Mouse (Mus musculus): ENCODE measurements around the gene Enox2. TPM values are rescaled to one million over a fixed set of nuclear protein-coding genes. Genes with fewer than 3 reads are reported as not detected.

Gene Enox2
- polyA plus RNA-seq (2016; fragmentation: Nextera tagmentation; extraction: Ambion mirVana): 11.7 and 12.7 TPM in 2 replicates

DNA sequence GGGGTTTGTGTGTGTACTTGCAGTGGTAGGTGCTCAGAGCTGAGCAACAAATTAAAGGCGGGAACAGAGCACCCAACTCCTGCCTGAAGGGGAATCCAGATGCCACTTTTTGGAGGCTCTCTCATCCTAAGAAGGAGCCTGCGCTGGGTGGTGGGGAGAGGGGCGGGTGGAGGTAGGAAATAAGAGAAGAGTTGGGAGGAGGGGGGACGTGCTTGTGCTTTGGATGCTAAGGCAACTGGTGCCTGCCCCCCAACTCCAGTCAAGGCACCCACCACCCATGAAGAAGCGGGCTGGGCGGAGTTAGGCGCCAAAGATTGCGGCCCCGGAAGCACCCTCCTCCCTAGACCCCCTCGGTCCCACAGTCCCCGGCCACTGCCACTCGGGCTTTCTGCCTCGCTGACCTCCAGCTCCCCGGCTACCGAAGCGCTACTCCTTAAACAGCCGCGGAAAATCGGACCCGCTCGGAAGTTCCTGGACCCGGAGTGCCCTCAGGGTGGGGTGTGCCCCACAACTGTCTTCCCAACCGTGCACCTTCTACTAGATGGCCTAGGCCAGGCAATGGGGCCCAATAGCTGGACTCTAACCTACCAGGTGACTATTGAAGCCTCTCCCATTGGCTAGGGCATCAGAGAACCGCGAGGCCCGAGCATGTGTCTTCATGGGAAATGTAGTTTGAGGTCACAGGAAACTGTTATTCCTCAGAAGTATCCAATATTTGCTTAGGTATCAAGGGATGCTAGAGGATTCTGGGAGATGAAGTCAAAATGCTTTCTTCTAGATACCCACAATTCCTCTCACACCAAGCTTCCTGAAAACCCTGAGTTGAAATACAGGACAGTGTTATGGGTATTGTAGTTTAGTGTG, at the start of gene Enox2:
TSS of gene Enox2 (minus strand) at position 560 of the 864 bp plus-strand sequence.
- no peaks in the 10 kb centered on the region for H3K9me3 ChIP-seq (replicated peaks)
- peak within 1 kb of the TSS; percentile 55; the same call in 1 of the 2 replicates for H3K27ac ChIP-seq
- 27% methylated on average over 22 of the region's 26 CpGs for WGBS
- H3K4me3 ChIP-seq: peak within 1 kb of the TSS; percentile 48
- no peaks in the 10 kb centered on the region for H3K36me3 ChIP-seq
- peak within 1 kb of the TSS; percentile 51 for H3K4me2 ChIP-seq (replicated peaks)
- no peaks in the 10 kb centered on the region for H3K4me1 ChIP-seq
- no peaks in the 10 kb centered on the region for H3K27me3 ChIP-seq
- ATAC-seq (ENCODE audit: low FRiP score): peak; percentile 100
- peak within 1 kb of the TSS; percentile 59 for H3K9ac ChIP-seq

DNA sequence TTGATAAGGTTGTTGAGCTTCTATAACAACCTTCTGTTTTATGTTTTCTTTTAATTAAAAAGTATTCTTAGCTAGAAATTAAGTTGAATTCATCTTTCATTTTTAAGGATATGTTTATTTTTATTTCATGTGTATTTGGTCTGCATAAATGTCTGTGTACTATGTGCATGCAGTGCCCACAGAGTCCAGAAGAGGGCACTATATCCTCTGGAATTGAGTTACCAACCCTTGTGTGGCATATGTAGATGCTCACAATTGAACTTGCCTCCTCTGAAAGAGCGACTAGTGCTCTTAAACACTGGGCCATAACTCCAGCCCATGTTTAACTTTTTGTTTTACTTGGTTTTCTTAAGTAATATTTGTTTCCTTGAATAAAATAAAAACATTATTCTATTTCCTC, 21.4 kb upstream of the Enox2 start:
- no peaks in the 10 kb centered on the region for H3K9me3 ChIP-seq (replicated peaks)
- ATAC-seq (ENCODE audit: low FRiP score): no peak
- H3K4me3 ChIP-seq: no peak overlapping the region
- no peak overlapping the region for H3K9ac ChIP-seq
- no peaks in the 10 kb centered on the region for H3K36me3 ChIP-seq
- H3K27ac ChIP-seq: no peak overlapping the region
- WGBS: 44% methylated on average over 1 of the region's 1 CpGs
- H3K4me2 ChIP-seq (replicated peaks): no peak overlapping the region
- H3K27me3 ChIP-seq: no peaks in the 10 kb centered on the region
- no peaks in the 10 kb centered on the region for H3K4me1 ChIP-seq

DNA sequence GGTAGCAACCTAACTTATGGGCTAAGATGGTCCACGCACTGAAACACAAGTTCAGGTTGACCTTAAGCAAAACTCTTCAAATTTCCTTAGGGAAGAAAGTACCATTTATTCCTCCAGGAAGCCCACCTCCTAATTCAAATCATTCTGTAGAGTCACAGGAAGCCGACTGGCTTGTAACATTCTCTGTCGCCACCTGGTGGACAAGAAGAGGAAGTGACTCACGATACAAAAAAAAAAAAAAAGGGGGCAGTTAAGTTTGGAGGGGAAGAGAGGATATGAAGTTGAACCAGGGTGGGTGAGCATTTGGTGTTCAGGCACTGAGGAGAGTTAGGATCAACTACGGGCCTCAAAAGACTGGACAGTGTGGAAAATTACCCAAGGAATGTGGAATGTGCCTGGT, 18.6 kb upstream of the Enox2 start:
- no peaks in the 10 kb centered on the region for H3K27me3 ChIP-seq
- no peak for ATAC-seq (ENCODE audit: low FRiP score)
- 13% methylated on average over 5 of the region's 5 CpGs for WGBS
- H3K27ac ChIP-seq: no peak overlapping the region
- no peak overlapping the region for H3K4me2 ChIP-seq (replicated peaks)
- H3K4me3 ChIP-seq: no peak overlapping the region
- H3K36me3 ChIP-seq: no peaks in the 10 kb centered on the region
- no peaks in the 10 kb centered on the region for H3K9me3 ChIP-seq (replicated peaks)
- H3K9ac ChIP-seq: no peak overlapping the region
- H3K4me1 ChIP-seq: no peaks in the 10 kb centered on the region

DNA sequence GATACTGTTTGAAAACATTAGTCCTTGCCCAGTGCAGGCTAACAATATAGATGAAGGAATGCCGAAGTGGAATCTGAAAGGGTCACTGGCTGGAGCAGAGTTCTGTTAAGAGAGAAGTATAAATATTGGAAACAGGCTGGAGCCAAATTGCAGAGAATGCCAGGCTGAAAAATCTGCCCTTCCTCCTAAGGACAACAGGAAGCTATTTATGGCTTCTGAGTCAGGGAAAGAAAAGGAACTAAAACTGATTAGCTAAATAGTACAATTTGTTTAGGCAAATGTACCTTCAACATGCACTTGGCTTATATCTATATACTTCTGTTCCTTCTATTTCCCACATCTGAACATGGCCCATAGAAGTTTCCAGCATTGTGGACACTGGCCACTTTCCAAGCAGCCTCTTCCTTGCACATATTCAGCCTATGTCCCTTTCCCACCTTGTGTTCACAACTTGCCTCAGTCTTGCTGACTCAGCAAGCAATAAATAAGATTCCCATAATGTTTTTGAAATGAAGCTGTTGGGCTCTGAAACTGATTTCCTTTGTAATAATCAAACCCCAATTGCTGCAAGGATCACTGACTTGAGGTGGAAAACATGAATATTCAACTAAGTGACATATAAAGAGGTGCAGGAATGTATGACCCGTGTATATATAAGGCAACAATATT, 8.0 kb downstream of the Enox2 start:
- Histone ChIP-seq H3K4me1 (no peaks in the 10 kb centered on the region), H3K27ac (no peak overlapping the region), H3K9ac (no peak overlapping the region), H3K4me2 (replicated peaks) (no peak overlapping the region), H3K36me3 (no peaks in the 10 kb centered on the region), H3K4me3 (no peak overlapping the region), H3K27me3 (no peaks in the 10 kb centered on the region), H3K9me3 (replicated peaks) (no peaks in the 10 kb centered on the region)
- ATAC-seq (ENCODE audit: low FRiP score): no peak
- 83% methylated on average over 2 of the region's 2 CpGs for WGBS

DNA sequence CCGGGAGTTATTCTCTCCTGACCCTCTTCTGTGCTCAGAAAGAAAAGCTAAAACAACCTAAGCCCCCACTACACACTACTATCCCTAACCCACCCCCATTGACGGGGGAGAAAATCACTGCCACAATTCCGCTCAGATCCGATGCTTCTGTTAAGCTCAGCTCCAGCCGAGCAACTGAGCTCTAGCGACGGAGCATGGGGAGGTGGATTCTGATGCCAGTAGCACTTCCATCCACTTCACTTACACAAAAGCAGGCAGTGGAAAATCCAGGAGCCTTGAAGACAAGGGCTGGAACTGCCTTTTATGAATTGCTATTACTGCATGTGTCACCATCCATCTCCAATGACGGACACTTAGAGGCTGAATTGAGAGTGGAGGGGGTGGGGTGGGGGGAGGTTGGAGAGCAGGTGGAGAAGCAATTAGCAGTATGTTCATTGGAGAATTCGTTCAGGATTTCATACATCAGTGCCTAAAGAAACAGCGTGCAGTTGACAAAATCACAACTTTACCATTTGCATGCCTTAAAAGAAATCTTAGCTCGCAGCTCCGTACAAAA, 14.5 kb downstream of the Enox2 start:
- Histone ChIP-seq H3K36me3 (no peaks in the 10 kb centered on the region), H3K9me3 (replicated peaks) (no peaks in the 10 kb centered on the region), H3K9ac (0 out of 2 replicates have a peak overlapping the region, but pooled peaks have one; percentile 18), H3K4me2 (replicated peaks) (peak overlapping the region; percentile 29), H3K27me3 (no peaks in the 10 kb centered on the region), H3K4me1 (no peaks in the 10 kb centered on the region), H3K27ac (peak overlapping the region; percentile 52; the same call in 1 of the 2 replicates), H3K4me3 (peak overlapping the region; percentile 10; the same call in 1 of the 2 replicates)
- 38% methylated on average over 12 of the region's 12 CpGs for WGBS
- peak; percentile 66 for ATAC-seq (ENCODE audit: low FRiP score)

DNA sequence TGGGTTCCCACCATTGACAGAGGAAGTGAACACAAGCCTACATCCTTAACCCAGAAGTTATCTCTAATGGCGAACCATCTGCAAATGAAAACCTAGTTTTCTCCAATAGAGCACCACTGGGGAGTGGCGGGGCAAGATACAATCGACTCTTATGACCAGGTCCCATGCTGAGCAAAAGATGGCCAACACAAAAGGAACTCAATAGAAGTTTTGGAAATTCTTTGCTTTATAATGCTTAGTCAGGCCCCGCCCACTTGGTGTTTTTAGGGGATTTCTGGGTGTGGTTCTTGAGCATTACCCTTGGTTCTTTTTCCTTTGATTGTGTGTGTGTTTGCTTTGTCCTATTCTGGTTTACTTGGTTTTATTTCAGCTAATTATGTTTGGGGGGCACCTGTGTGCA, 37.2 kb downstream of the Enox2 start:
- no peaks in the 10 kb centered on the region for H3K4me1 ChIP-seq
- no peak overlapping the region for H3K27ac ChIP-seq
- no peaks in the 10 kb centered on the region for H3K36me3 ChIP-seq
- no peaks in the 10 kb centered on the region for H3K27me3 ChIP-seq
- no peak overlapping the region for H3K4me3 ChIP-seq
- ATAC-seq (ENCODE audit: low FRiP score): no peak
- H3K4me2 ChIP-seq (replicated peaks): no peak overlapping the region
- WGBS: 90% methylated on average over 4 of the region's 4 CpGs
- no peaks in the 10 kb centered on the region for H3K9me3 ChIP-seq (replicated peaks)
- no peak overlapping the region for H3K9ac ChIP-seq

DNA sequence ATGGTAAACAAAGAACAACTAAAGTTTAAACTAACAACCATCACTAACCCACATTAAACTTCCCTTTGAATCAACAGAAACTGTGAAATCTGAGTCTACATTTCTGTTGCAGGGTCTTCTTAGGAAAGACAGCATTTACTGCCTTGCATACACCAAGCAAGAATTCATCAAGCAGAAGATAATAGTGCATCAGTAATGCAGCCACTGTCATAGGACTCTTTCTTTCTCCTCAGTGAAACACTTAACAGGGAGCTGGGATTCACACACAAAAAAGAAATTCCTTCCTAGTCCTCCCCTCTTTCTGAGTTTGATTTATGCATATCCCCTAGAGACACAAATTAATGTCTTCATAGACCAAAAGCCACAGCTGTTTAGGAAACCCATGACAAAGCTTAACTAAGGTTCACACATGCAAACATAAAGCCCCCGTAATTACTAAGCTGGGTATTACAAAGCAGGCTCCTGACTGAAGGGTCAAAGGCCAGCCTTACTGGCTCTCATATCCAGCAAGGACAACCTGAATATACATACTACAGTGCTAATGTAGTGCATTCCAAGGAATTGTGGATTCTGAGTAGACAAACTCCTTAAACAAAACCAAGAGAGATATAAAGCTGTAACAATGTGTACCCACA, 62.1 kb downstream of the Enox2 start:
- H3K36me3 ChIP-seq: no peaks in the 10 kb centered on the region
- no peaks in the 10 kb centered on the region for H3K9me3 ChIP-seq (replicated peaks)
- H3K27me3 ChIP-seq: no peaks in the 10 kb centered on the region
- no peak overlapping the region for H3K4me3 ChIP-seq
- H3K27ac ChIP-seq: no peak overlapping the region
- 36% methylated on average over 1 of the region's 1 CpGs for whole genome bisulfite sequencing
- ATAC-seq (ENCODE audit: low FRiP score): peak; percentile 16
- no peak overlapping the region for H3K4me2 ChIP-seq (replicated peaks)
- no peak overlapping the region for H3K9ac ChIP-seq
- no peaks in the 10 kb centered on the region for H3K4me1 ChIP-seq

DNA sequence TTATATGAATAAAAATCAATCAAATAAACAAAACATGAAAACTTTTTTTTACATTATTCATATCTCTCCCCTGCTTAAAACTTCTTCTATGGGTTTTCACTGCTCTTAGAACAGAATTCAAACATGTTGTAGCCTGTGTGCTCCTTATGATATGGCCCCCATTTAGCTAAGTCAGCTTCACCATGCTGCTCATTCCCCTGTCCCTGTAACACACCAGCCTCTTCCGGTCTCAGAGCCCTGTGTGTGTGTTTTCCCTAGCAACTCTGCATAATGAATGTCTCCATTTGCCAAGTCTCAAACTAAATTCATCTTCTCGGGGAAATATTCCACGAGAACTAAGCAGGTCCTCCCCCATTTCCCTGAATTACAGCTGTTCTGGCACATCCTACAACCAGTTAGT, 71.6 kb downstream of the Enox2 start:
- no peak overlapping the region for H3K4me2 ChIP-seq (replicated peaks)
- no peak overlapping the region for H3K4me3 ChIP-seq
- H3K36me3 ChIP-seq: no peaks in the 10 kb centered on the region
- no peaks in the 10 kb centered on the region for H3K27me3 ChIP-seq
- ATAC-seq (ENCODE audit: low FRiP score): no peak
- H3K9ac ChIP-seq: no peak overlapping the region
- H3K9me3 ChIP-seq (replicated peaks): no peaks in the 10 kb centered on the region
- 78% methylated on average over 3 of the region's 3 CpGs for WGBS
- H3K4me1 ChIP-seq: no peaks in the 10 kb centered on the region
- H3K27ac ChIP-seq: no peak overlapping the region

DNA sequence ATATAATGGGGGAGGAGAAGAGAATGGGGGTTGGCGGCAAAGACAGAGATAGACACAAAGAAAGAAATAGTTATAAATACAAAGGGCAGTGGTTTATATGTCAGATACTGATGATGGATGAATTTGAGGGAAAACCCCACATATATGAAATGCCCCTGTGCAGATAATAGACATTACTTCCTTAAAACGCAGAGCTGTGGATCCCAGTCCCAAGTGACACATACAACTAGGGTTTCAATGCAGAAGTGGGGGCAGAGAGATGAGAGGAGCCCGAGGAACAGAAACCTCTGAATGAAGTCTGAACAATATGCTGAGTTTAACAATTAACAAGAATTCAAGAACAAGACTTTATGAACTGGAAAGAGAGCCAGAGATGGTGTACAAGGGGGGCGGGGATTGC, 91.7 kb downstream of the Enox2 start:
- H3K9ac ChIP-seq: no peak overlapping the region
- WGBS: 60% methylated on average over 4 of the region's 4 CpGs

DNA sequence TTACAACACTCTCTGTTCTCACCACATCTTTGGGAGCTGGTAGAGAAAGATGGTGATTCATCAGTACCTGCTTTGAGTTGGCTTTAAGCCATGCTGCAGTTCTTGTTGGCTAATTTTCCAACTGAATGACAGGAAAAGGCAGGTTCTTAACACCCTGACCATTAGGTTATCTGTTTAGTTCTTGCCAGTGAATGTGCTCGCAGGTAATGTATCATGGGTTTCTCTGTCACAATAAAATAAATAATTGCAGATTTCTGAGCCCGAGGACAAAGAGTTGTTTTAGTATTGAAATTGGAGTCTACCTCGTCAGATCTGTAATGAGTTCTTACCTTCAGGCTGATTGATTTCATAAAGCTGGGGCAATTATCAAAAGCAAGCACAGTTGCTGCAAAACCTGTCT, 106.9 kb downstream of the Enox2 start:
- no peak overlapping the region for H3K27ac ChIP-seq
- H3K9me3 ChIP-seq (replicated peaks): no peaks in the 10 kb centered on the region
- no peak overlapping the region for H3K9ac ChIP-seq
- no peaks in the 10 kb centered on the region for H3K4me1 ChIP-seq
- no peaks in the 10 kb centered on the region for H3K36me3 ChIP-seq
- 71% methylated on average over 3 of the region's 3 CpGs for WGBS
- H3K4me3 ChIP-seq: no peak overlapping the region
- H3K4me2 ChIP-seq (replicated peaks): no peak overlapping the region
- no peak for ATAC-seq (ENCODE audit: low FRiP score)
- no peaks in the 10 kb centered on the region for H3K27me3 ChIP-seq

More for the DNA sequence above, 91.7 kb downstream of the Enox2 start:
- no peak overlapping the region for H3K27ac ChIP-seq
- no peaks in the 10 kb centered on the region for H3K27me3 ChIP-seq
- no peak for ATAC-seq (ENCODE audit: low FRiP score)
- H3K4me1 ChIP-seq: no peaks in the 10 kb centered on the region
- H3K4me2 ChIP-seq (replicated peaks): no peak overlapping the region
- no peaks in the 10 kb centered on the region for H3K36me3 ChIP-seq
- no peak overlapping the region for H3K4me3 ChIP-seq
- no peaks in the 10 kb centered on the region for H3K9me3 ChIP-seq (replicated peaks)

DNA sequence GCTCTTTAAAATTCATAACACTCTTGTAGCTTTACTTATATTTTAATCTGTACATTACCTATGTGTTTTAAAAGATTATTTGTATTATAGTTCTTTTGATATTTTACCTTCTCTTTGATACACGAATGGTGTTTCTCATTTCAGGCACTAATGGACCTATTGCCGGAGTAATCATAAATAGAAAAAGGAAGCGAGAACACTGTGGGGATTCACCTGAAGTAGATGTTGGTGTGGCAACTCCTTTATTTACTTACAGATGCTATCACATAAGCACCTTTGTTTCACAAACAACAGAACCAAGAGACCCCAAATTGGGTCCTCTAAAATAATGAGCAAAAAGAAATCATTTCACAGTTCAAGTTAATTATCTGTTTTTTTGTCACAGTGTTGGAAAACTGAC, 109.4 kb downstream of the Enox2 start:
- 87% methylated on average over 3 of the region's 3 CpGs for WGBS
- ATAC-seq (ENCODE audit: low FRiP score): no peak

DNA sequence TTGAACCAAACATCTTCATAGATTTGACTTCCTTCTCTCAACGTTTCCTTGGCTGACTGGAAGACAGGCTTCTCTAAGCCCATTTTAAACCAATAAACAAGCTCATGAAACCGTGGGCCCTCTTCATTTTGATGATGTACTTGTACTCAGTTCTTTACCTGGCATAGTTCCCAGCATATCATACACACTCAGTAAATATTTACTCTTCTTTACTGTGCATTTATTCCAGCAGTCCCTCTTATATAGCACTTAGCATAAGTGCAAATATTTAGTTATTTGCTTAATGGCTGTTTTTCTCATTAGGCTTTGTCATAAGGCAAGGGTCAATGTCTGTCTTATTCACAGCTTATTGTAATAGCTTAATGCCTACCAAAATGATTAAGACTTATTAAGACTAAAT, 133.8 kb downstream of the Enox2 start:
- H3K4me1 ChIP-seq: no peaks in the 10 kb centered on the region
- no peaks in the 10 kb centered on the region for H3K36me3 ChIP-seq
- no peak overlapping the region for H3K27ac ChIP-seq
- no peak for ATAC-seq (ENCODE audit: low FRiP score)
- H3K4me3 ChIP-seq: no peak overlapping the region
- no peak overlapping the region for H3K9ac ChIP-seq
- 60% methylated on average over 2 of the region's 2 CpGs for WGBS
- no peak overlapping the region for H3K4me2 ChIP-seq (replicated peaks)
- no peaks in the 10 kb centered on the region for H3K27me3 ChIP-seq
- no peaks in the 10 kb centered on the region for H3K9me3 ChIP-seq (replicated peaks)

More for the DNA sequence above, 109.4 kb downstream of the Enox2 start:
- Histone ChIP-seq H3K27ac (no peak overlapping the region), H3K4me2 (replicated peaks) (no peak overlapping the region), H3K27me3 (no peaks in the 10 kb centered on the region), H3K4me1 (no peaks in the 10 kb centered on the region), H3K36me3 (no peaks in the 10 kb centered on the region), H3K9me3 (replicated peaks) (no peaks in the 10 kb centered on the region), H3K9ac (no peak overlapping the region), H3K4me3 (no peak overlapping the region)
